Mouse (Mus musculus) forebrain, postnatal 0 days (tissue): ENCODE results near the gene Cog1. TPM values are rescaled to one million over a fixed set of nuclear protein-coding genes. Genes with fewer than 3 reads are reported as not detected.

Source experiments
- ATAC-seq: fragments of 200-750 bp; cut with Nextera tagmentation; 2 replicates; pipeline ENCODE4 v1.8.0; 2017; ENCODE audit warnings: mild to moderate bottlenecking, moderate library complexity
- DNase-seq: peaks from one replicate; pipeline ENCODE4 v3.0.0-alpha.2; 2015
- H3K27ac ChIP-seq: fragments of 300-500 bp; sonication (generic); 2 replicates; pipeline ENCODE4 v1.5.1; 2014; ENCODE audit warnings: low read depth, mild to moderate bottlenecking, antibody characterized with exemption, low read length, moderate library complexity, mixed read lengths
- H3K27me3 ChIP-seq: fragments of 300-500 bp; sonication (generic); 2 replicates; pipeline ENCODE4 v1.6.1; 2014; ENCODE audit warnings: mild to moderate bottlenecking, low read length, mixed read lengths; ENCODE audit not compliant: insufficient read depth
- H3K36me3 ChIP-seq: fragments of 300-500 bp; sonication (generic); 2 replicates; pipeline ENCODE4 v1.6.1; 2014; ENCODE audit warnings: mild to moderate bottlenecking, moderate library complexity; ENCODE audit not compliant: insufficient read depth
- H3K4me1 ChIP-seq: fragments of 300-500 bp; sonication (generic); 2 replicates; pipeline ENCODE4 v1.6.1; 2014; ENCODE audit warnings: antibody characterized with exemption; ENCODE audit not compliant: insufficient read depth
- H3K4me2 ChIP-seq: fragments of 300-500 bp; sonication (generic); 2 replicates; pipeline ENCODE4 v1.6.1; 2014; ENCODE audit warnings: low read depth, mild to moderate bottlenecking, moderate library complexity
- H3K4me3 ChIP-seq: fragments of 300-500 bp; sonication (generic); 2 replicates; pipeline ENCODE4 v1.5.1; 2014; ENCODE audit warnings: low read depth, low read length, mixed read lengths
- H3K9ac ChIP-seq: fragments of 300-500 bp; sonication (generic); 2 replicates; pipeline ENCODE4 v1.6.1; 2014; ENCODE audit warnings: mild to moderate bottlenecking
- H3K9me3 ChIP-seq: fragments of 300-500 bp; sonication (generic); 2 replicates; pipeline ENCODE4 v1.6.1; 2016; ENCODE audit warnings: low read length
- CTCF ChIP-seq: sonication (generic); IDR thresholded peaks from 2 replicates; pipeline ENCODE4 v1.5.1; 2016; ENCODE audit warnings: antibody characterized with exemption, control low read depth, low read depth
- WGBS: fragments of 180-500 bp; shearing (Covaris S2); extraction: QIAGEN DNeasy Blood & Tissue Kit; methylation state at CpG from one replicate; pipeline ENCODE4 v1.1.7; 2014; 5-methylcytosine and 5-hydroxymethylcytosine counted together
- polyA plus RNA-seq: library from polyadenylated mRNA; unstranded; fragments of >200 nt; fragmentation: Nextera tagmentation; extraction: Ambion mirVana; gene quantifications from 2 replicates; pipeline ENCODE4 v1.2.1, GENCODE M21; 2015
- total RNA-seq: library from RNA; depleted of rRNA; stranded (reverse); fragments of >200 nt; gene quantifications from 2 replicates; pipeline ENCODE4 v1.2.3, GENCODE M21; 2014; rRNA removed

Cog1 gene
- total RNA-seq (37.2 and 48.8 TPM in 2 replicates), polyA plus RNA-seq (25.3 and 28.6 TPM in 2 replicates)

DNA sequence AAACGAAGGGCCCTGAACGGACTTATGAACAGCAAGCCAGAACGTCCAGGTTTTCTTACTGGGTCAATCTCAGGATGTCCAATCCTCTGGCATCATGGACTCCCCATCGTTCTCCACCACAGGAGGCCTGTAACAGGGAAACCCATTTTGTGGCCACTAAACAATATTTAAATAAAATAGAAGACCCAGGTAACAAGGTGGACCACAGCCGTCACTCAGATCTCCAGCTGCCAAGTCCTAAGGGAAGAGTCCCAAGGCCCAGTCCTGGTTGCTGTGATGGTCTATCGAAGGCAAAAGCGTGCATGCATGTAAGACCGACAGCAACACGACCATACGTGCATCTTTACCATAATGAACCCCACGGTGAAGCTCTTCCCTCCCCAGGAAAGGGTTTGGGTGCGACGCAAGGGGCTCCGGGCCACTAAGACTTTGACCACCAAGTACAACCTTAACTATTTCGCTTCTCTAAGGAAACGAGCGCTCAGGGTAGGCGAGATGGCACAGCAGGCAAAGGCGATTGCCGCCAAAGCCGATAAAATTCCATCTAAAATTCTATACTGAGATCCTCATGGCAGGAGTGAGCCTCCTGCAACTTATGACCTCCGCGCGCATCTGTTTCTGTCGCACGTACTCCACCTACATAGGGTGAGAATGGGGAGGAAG lies at the start of gene Cog1:
Gene Cog1, plus strand, starts transcription at position 480 of the 663 bp plus-strand sequence.
- ATAC-seq (no peak), DNase-seq (no peak)
- Histone ChIP-seq H3K27me3 (no peaks in the 10 kb centered on the region), H3K9ac (peak within 1 kb of the TSS; percentile 94), H3K4me2 (peak within 1 kb of the TSS; percentile 70), H3K9me3 (no peaks in the 10 kb centered on the region), H3K36me3 (peaks cover 24% of the 10 kb centered on the region), H3K4me1 (peaks cover 11% of the 10 kb centered on the region; the same call in 1 of the 2 replicates), H3K27ac (peak within 1 kb of the TSS; percentile 91), H3K4me3 (peak within 1 kb of the TSS; percentile 71)
- no peak for TF ChIP-seq CTCF
- 47% methylated on average over 26 of the region's 26 CpGs for WGBS

DNA sequence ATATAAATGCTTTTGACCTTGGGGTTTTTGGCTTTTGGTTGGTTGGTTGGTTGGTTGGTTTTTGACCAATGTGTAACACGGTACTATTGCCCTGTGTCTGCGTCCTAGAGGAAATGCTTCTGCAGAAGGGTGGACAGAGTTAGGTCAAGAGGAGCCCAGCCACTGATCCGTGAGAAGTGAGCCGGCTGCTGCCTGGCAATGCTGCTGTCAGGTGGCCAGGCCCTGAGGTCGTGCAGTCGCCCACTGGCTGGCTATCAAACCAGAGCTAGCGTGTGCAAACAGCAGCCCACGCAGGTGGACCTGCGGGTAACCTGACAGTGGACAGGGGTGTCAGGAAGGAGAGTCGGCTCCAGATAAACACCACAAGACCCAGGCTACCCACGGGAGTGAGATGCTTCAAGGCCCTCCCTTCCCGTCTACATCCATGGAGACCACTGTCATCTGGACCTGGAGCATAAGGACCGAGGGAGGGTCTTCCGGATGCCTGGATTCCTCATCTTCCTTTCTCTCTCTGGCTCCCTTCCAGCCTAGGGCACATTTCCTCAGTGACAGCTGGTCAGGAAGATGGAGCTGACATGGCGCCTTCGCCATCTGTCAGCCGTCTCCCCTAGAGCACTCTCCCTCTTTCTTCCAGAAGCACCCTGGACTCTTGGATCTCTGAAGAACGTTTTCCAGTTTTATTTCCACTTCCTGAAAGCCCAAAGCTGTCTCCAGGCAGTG lies 48.3 kb upstream of the Cog1 start:
- Histone ChIP-seq H3K4me1 (0 out of 2 replicates have a peak, but pooled peaks cover 6% of the 10 kb centered on the region), H3K27ac (0 out of 2 replicates have a peak overlapping the region, but pooled peaks have one; percentile 30), H3K27me3 (no peaks in the 10 kb centered on the region), H3K9me3 (no peaks in the 10 kb centered on the region), H3K36me3 (no peaks in the 10 kb centered on the region), H3K4me2 (no peak overlapping the region), H3K4me3 (no peak overlapping the region), H3K9ac (no peak overlapping the region)
- 74% methylated on average over 18 of the region's 18 CpGs for WGBS
- TF ChIP-seq CTCF = no peak
- DNase-seq = peak; percentile 63
- peak; percentile 23; the same call in 1 of the 2 replicates for ATAC-seq

DNA sequence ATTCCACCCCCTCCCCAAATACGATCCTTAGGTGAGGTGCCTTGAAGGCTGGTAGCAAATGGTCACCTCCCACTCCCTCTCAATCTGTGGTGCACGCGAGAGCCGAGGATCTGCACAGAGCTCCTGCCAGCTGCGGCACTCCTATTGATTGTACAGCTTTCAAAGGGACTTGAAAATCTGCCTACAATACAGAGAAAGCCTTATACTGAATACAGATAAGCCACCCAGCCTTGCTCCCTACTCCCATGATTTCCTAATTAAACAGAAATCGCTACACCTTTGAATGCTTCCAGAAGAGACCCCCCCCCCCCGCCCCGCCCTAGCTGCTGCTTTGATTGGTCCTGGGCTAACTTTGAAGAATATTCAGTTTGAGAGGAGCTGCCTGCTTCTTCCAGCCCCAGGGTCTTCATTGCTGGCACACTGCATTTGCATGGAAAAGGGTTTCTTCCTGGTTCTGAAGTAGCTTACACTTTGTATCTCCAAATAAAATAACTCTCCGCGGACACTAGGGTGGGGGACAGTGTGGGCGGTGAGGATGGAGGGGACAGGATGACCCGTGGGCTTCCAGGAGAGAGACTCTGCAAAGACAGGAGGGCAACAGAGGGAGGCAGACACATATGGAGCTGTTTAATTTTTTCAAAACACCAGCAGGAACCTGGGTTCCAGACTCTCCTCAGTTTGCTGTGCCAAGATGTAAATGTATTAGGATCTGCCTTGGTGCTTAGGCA lies 47.2 kb upstream of the Cog1 start:
- H3K9ac ChIP-seq = peak overlapping the region; percentile 10; the same call in 1 of the 2 replicates
- 17% methylated on average over 12 of the region's 12 CpGs for WGBS
- H3K27me3 ChIP-seq = no peaks in the 10 kb centered on the region
- no peak overlapping the region for H3K4me3 ChIP-seq
- peak overlapping the region; percentile 29; the same call in 1 of the 2 replicates for H3K27ac ChIP-seq
- ATAC-seq (peak; percentile 47), DNase-seq (peak; percentile 33)
- no peak for TF ChIP-seq CTCF
- H3K36me3 ChIP-seq = no peaks in the 10 kb centered on the region
- H3K4me2 ChIP-seq = no peak overlapping the region
- no peaks in the 10 kb centered on the region for H3K9me3 ChIP-seq
- H3K4me1 ChIP-seq = 0 out of 2 replicates have a peak, but pooled peaks cover 6% of the 10 kb centered on the region

DNA sequence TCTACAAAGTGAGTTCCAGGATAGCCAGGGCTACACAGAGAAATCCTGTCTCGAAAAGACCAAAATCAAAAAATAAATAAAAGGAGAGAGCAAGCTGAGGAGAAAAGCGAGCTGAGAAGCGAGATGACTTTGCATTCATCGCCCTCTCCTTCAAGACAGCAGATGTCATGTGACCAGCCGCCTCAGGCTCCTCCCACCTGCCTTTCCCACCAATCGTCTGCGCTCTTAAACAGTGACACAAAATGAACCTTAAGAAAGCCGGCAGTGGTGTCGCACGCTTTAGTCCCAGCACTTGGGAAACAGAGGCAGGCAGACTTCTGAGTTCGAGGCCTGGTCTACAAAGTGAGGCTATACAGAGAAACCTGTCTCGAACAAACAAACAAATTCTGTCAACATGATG lies 41.4 kb upstream of the Cog1 start:
- DNase-seq = no peak
- H3K27me3 ChIP-seq = no peaks in the 10 kb centered on the region
- no peaks in the 10 kb centered on the region for H3K36me3 ChIP-seq
- no peak overlapping the region for H3K9ac ChIP-seq
- ATAC-seq = no peak
- no peak for TF ChIP-seq CTCF
- no peak overlapping the region for H3K4me2 ChIP-seq
- H3K27ac ChIP-seq = no peak overlapping the region
- no peak overlapping the region for H3K4me3 ChIP-seq
- no peaks in the 10 kb centered on the region for H3K9me3 ChIP-seq
- 98% methylated on average over 12 of the region's 12 CpGs for WGBS
- H3K4me1 ChIP-seq = peaks cover 9% of the 10 kb centered on the region

DNA sequence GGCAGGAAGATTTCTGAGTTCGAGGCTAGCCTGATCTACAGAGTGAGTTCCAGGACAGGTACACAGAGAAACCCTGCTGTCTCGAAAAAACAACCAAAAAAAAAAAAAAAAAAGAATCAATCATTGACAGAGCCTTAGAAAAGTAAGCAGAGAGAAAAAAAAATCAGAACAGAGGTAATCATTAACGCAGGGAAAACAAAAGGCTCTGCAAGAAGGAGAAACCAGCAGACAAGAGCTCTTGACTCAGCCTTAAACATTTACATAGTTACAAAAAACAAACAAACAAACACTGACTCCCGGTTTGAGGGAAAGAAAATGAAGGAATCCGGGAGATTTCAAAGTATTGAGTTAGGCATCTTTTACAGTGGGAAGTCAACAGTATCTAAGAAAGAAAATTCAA lies 39.4 kb upstream of the Cog1 start:
- Histone ChIP-seq H3K9ac (no peak overlapping the region), H3K27me3 (no peaks in the 10 kb centered on the region), H3K27ac (no peak overlapping the region), H3K9me3 (no peaks in the 10 kb centered on the region), H3K4me2 (no peak overlapping the region), H3K4me3 (no peak overlapping the region), H3K36me3 (no peaks in the 10 kb centered on the region), H3K4me1 (peaks cover 9% of the 10 kb centered on the region)
- ATAC-seq (no peak), DNase-seq (no peak)
- WGBS = 81% methylated on average over 5 of the region's 5 CpGs
- TF ChIP-seq CTCF = no peak

DNA sequence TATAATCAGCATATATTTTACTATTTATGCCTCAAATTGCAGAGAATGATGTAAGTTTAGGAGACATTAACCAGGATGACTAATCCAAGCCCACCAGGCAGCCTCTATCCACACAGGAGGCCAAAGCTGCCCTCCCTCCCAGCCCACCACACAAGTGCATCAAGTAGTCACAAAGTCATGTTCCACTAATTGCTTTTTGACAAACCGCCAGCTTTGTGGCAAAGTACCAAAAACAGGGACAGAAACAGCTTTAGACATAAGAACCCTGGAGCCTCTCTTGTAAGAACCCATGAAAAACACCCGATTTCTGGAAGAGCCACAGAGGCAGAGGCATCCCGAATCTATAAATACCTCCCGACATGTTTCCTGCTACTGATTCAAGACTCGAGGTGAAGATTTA lies 38.7 kb upstream of the Cog1 start:
- Histone ChIP-seq H3K4me3 (no peak overlapping the region), H3K27ac (no peak overlapping the region), H3K9ac (no peak overlapping the region), H3K27me3 (no peaks in the 10 kb centered on the region), H3K36me3 (no peaks in the 10 kb centered on the region), H3K9me3 (no peaks in the 10 kb centered on the region), H3K4me2 (no peak overlapping the region), H3K4me1 (peaks cover 9% of the 10 kb centered on the region)
- peak; percentile 70 for DNase-seq
- no peak for ATAC-seq
- TF ChIP-seq CTCF = no peak
- 51% methylated on average over 5 of the region's 5 CpGs for WGBS
